Mouse (Mus musculus): ENCODE data around the gene Rtkn2.

DNA sequence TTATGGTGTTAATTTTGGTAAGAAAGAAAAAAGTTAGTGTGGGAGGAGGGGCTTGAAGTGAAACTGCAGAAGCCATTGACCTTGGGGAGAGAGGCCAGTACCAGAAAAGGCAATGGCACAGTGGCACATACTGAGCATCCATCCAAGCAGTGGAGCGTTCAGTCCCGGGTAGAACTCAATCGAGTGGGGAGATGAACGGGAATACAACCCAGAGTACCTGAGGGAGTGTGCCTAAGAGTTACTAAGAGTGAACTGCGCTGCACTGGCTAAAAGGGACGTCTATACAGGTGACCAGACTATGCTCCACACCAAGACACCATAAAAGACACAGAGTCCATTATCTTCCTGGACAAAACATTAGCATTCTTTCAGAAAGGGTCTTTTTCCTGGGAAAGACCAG, 128.3 kb downstream of the Rtkn2 start:
- TF ChIP-seq POLR2A (IDR thresholded peaks at IDR 0.05; ENCODE audit: control insufficient read depth, low read depth, low read length) (no peak), CTCF (IDR thresholded peaks at IDR 0.05; ENCODE audit: control insufficient read depth, insufficient read depth, insufficient replicate concordance, low read depth, low read length) (no peak)

All from testis, adult 2 months (tissue).